Mouse (Mus musculus) myocyte (in vitro differentiated cells): ENCODE results near the gene Rab25.

Experiments
- MAX ChIP-seq: IDR thresholded peaks from one replicate; pipeline ENCODE4 v1.6.1; 2011; ENCODE audit warnings: low read depth, mild to moderate bottlenecking, control low read depth
- POLR2A ChIP-seq: IDR thresholded peaks from one replicate; pipeline ENCODE4 v1.6.1; 2011; ENCODE audit warnings: low read depth, mild to moderate bottlenecking, control low read depth, moderate library complexity; ENCODE audit not compliant: insufficient read length
- POLR2AphosphoS2 ChIP-seq: IDR thresholded peaks from one replicate; pipeline ENCODE4 v1.6.1; 2011; ENCODE audit warnings: low read depth, control low read depth; ENCODE audit not compliant: insufficient read length
- REST ChIP-seq: IDR thresholded peaks from one replicate; pipeline ENCODE4 v1.6.1; 2011; ENCODE audit warnings: mild to moderate bottlenecking, control low read depth, moderate library complexity; ENCODE audit not compliant: insufficient read depth, insufficient read length
- TCF12 ChIP-seq: IDR thresholded peaks from one replicate; pipeline ENCODE4 v1.6.1; 2011; ENCODE audit warnings: mild to moderate bottlenecking, control low read depth; ENCODE audit not compliant: poor library complexity, insufficient read depth, severe bottlenecking

DNA sequence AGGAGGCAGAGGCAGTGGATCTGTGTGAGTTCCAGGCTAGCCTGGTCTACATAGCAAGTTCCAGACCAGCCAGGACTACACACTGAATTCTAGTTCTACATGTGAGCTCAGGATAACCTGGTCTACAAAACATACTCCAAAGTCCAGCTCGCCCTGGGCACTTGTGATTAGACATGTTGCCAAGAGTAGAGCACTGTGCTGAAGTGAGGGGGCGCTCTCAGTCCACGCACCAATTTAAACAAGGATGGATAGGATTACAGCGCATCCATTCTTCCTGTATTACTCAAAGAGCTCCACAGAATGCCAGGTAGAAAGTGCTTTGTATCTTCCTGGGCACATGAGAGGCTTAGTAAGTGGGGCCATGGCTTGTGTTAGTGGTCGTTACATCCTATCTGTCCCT is 3.6 kb downstream of the Rab25 start:
- no peak for TF ChIP-seq POLR2A
- no peak for TF ChIP-seq MAX
- no peak for TF ChIP-seq REST
- TF ChIP-seq TCF12: no peak
- no peak for TF ChIP-seq POLR2AphosphoS2
